Mouse (Mus musculus) lung, adult 2 months (tissue): ENCODE data around the gene Gm49450.

Experiments
- CTCF ChIP-seq: fragments of 200-500 bp; IDR thresholded peaks from 2 replicates; pipeline ENCODE4 v1.5.1; 2011; ENCODE audit warnings: mild to moderate bottlenecking, low read length, control low read depth; ENCODE audit not compliant: insufficient read depth
- POLR2A ChIP-seq: fragments of 200-500 bp; IDR thresholded peaks from 2 replicates; pipeline ENCODE4 v1.6.1; 2011; ENCODE audit warnings: low read depth, mild to moderate bottlenecking, control low read depth, low read length, borderline replicate concordance; ENCODE audit errors: extremely low read depth

DNA sequence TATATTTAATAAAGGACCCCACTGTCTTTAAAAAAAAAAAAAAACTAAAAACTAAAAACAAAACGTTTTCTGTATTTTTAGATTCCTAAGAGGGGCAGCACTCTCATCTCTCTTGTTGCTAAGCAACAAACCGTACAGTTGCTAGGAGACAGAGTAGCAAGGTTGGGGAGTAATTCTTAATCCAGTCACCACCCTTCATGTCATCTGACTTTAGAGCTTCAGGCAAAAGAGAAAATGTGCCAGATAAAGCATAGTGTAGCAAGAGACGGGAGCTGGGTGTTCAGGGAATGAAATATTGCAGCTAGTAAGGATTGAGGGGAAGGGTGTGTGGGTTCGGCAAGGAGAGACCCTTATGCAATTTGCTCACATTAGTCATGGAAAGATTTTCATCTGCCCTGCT lies 17.8 kb upstream of the Gm49450 start:
- TF ChIP-seq POLR2A, result no peak
- no peak for TF ChIP-seq CTCF
